Mouse (Mus musculus) stomach, adult 2 months (tissue): ENCODE data around the gene Lnpk. TPM values are rescaled to one million over a fixed set of nuclear protein-coding genes. Genes with fewer than 3 reads are reported as not detected.

ENCODE experiments used
- polyA plus RNA-seq: library from polyadenylated mRNA; depleted of rRNA; stranded (reverse); fragments of >200 nt; gene quantifications from 2 replicates; pipeline ENCODE4 v1.2.3, GENCODE M21; 2012; rRNA removed

The Lnpk gene
- 1.2 and 2.8 TPM in 2 replicates for polyA plus RNA-seq

DNA sequence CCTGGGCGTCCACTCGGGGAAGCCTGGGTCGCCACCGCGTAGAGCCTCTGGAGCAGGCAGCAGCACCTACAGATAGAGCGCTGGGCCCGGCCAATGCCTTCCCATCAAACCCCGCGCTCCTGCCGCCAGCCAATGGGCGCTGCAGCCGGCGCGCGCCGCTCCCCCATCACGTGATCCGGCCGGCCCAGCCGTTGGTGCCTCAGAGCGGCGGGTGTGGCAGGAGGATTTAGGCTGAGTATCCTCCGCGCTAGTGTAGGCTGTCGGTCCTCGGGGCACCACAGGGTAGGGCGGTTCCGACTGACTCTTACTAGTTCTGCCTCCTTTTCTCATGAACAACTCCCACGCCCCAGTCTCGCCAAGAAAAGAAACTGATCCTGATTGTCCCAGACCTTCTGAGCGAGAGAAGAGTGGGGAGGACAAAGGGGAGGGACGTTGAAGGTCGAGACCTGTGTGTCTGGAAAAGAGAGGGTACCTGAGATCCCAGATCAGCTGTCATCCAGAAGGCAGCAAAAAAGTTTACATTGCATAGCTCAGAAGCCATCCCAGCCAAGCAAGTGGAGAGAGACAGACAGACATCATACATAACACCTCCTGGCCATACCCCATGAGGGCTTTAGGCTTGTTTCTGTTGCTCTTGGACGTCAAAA is at the start of gene Lnpk:
Lnpk (minus strand) TSS at position 593 of the 647 bp plus-strand sequence.

Other genes with a start within 250 kb of the Lnpk start
- gene Evx2, start 80.1 kb upstream of the Lnpk start, polyA plus RNA-seq, result not detected in 2 replicates
- gene Hoxd13, start 88.9 kb upstream of the Lnpk start, polyA plus RNA-seq, result not detected in 2 replicates
- gene Hoxd12, start 95.6 kb upstream of the Lnpk start, polyA plus RNA-seq, result not detected in 2 replicates
- not detected in 2 replicates for gene Hoxd11, start 100.1 kb upstream of the Lnpk start, polyA plus RNA-seq
- not detected in 2 replicates for gene Hoxd10, start 112.5 kb upstream of the Lnpk start, polyA plus RNA-seq
- gene Hoxd9, start 118.3 kb upstream of the Lnpk start, polyA plus RNA-seq, result 0.48 and 0.73 TPM in 2 replicates
- 1.1 and 1.8 TPM in 2 replicates for gene Hoxd8, start 125.2 kb upstream of the Lnpk start, polyA plus RNA-seq
- gene Hoxd3, start 132.5 kb upstream of the Lnpk start, polyA plus RNA-seq, result 0.61 and 0.75 TPM in 2 replicates
- gene Hoxd4, start 132.5 kb upstream of the Lnpk start, polyA plus RNA-seq, result 2.4 and 3.5 TPM in 2 replicates
- 0.24 and 0.62 TPM in 2 replicates for gene Gm28230, start 147.3 kb upstream of the Lnpk start, polyA plus RNA-seq
- not detected in 2 replicates for gene Hoxd1, start 183.5 kb upstream of the Lnpk start, polyA plus RNA-seq
- 27.2 and 76.7 TPM in 2 replicates for gene Mtx2, start 246.4 kb upstream of the Lnpk start, polyA plus RNA-seq